Mouse (Mus musculus): ENCODE data around the gene Rpgrip1l. TPM values are rescaled to one million over a fixed set of nuclear protein-coding genes. Genes with fewer than 3 reads are reported as not detected.

Rpgrip1l gene
- total RNA-seq, 2 experiments from 2014 or later, result 26.0 to 28.5 TPM

DNA sequence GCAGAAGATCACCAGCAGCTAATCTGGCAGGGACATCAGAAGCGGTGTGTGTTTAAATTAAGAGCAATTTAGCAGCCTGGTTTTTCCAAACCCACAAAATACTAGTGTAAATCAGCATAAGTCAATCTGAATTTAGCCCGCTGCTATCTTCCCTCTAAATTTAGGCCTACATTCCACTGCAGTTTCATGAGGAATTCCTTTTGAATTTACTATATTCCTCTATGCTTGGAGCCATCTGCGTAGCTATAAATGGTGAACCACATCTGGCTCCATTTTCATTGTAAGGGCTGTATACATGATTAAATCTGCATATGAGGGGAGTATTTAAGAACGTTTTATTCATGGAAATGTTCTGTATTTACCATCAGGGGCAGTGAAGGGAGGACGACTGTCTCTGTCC lies 30.4 kb downstream of the Rpgrip1l start:
- DNase-seq (ENCODE audit: low spot score in 2 of 2), result peak in 1 of 2 experiments; percentile 67
- intact Hi-C loops (cut with DNase I), result no loop called here

- no peak for DNase-seq (ENCODE audit: low spot score in 2 of 2)
- intact Hi-C loops (cut with DNase I), result no loop called here
Observed at GRCm38 (mm10) chr8:91281545-91281944, 31.5 kb downstream of the Rpgrip1l start.

GRCm38 (mm10) chr8:91280467-91281212 lies 32.4 kb downstream of the Rpgrip1l start:
- DNase-seq (ENCODE audit: low spot score in 2 of 2), result peak in 1 of 2 experiments; percentile 54
- intact Hi-C loops (cut with DNase I), result no loop called here

DNA sequence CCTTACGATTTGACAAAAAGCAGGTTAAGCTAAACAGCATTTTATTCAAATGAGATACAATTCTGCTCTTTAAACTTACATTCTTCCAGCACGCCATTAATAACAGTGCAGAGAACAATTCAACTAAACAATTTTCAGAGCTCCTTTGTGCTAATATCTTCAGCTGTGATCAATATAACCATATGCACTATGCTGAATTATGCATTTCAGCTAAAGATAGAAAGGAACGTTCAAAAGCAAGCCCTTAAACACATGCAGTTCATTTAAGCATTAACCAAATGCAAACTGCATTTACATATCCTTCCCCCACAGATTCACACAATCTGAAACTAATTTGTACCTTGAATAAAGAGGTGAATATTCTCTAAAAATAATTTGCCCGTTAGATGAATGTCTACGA lies 35.0 kb downstream of the Rpgrip1l start:
- no peak for DNase-seq (ENCODE audit: low spot score in 2 of 2)
- intact Hi-C loops (cut with DNase I), result no loop called here

DNA sequence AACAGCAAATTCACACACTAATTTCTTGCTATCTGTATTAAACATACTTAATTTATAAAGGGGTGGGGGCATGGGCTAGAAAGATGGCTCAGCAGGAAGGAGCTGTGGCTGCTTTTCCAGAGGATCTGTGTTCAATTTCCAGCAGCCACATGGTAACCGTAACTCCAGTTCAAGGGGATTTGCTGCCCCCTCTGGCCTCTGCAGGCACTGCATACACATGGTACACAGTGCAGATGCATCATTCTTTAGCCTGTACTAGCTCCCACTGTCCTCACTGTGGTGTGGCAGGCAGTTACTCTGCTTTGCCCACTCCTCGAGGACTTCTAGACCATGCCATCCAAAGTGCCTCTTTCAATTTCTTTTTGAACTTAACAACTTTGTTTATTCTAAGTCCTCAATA lies 36.7 kb downstream of the Rpgrip1l start:
- no peak for DNase-seq (ENCODE audit: low spot score in 2 of 2)
- intact Hi-C loops (cut with DNase I), result no loop called here

- peak in 1 of 2 experiments; percentile 60 for DNase-seq (ENCODE audit: low spot score in 2 of 2)
- intact Hi-C loops (cut with DNase I), result loop anchor here (5.0 kb wide), 1 partner anchor 56 kb away; no protein-coding TSS in a partner anchor
Observed at GRCm38 (mm10) chr8:91273493-91273892, 39.6 kb downstream of the Rpgrip1l start.

- intact Hi-C loops (cut with DNase I), result no loop called here
- DNase-seq (ENCODE audit: low spot score in 2 of 2), result no peak
Observed at GRCm38 (mm10) chr8:91269374-91269958, 43.6 kb downstream of the Rpgrip1l start.

DNA sequence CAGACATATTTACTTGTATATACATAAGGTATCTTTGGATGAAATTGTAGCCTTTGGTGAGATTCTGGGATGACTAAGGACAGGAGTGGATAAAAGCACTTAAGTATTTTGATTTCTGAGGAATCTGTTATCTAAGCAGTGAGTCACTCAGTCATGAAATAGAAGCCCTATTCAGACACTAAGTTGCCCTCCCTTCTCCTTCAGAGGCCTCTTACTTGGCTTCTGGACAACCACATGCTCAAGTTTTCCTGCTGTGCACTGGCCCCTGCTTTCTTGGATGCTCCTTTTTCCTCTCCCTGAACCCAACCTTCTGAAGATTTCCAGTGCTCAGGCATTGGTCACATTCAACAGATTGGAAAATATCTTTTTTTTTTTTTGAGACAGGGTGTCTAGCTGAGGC lies 48.5 kb downstream of the Rpgrip1l start:
- intact Hi-C loops (cut with DNase I), result no loop called here
- DNase-seq (ENCODE audit: low spot score in 2 of 2), result no peak

GRCm38 (mm10) chr8:91263939-91264338 lies 49.1 kb downstream of the Rpgrip1l start:
- intact Hi-C loops (cut with DNase I), result no loop called here

DNA sequence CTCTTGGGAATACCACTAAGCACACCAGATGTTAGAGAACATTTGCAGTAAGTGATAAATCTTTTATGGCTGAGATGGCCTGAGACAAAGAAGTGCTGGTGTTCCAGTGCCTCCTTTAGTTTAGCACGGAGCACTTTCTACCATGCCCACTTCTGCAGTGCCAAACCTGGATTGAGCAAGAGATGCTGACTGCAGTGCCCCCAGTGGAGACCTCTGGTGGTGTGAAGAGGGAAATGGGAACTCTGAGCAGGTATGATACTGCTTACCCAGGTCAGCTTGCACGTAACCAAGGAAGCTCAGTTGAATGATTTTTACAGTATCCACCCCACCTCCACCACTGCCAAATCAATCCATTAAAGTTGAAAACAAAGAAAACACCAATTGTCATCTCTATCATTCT lies 51.5 kb downstream of the Rpgrip1l start:
- intact Hi-C loops (cut with DNase I), result no loop called here
- DNase-seq (ENCODE audit: low spot score in 2 of 2), result no peak

More at GRCm38 (mm10) chr8:91263939-91264338, 49.1 kb downstream of the Rpgrip1l start:
- DNase-seq (ENCODE audit: low spot score in 2 of 2), result no peak

DNA sequence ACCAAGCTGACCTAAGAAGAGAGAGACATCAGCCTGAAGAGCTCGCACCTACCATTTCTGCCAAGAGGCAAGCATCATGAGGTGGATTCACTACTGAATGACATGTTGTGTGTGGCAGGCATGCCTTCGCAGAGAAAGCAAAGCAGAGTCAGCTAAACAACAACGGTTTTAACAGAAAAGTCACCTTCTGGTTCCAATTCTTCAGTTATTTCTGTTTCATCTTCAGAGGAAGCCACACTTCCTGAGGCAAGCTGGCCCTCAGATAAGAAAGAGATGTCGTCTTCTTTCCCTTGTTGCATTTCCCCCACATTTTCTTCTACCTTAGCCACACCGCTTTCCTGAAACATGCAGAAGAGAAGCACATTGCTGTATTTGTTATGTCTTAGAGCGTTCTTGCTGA lies 62.1 kb downstream of the Rpgrip1l start:
- DNase-seq (ENCODE audit: low spot score in 2 of 2), result no peak
- intact Hi-C loops (cut with DNase I), result no loop called here

- no peak for DNase-seq (ENCODE audit: low spot score in 2 of 2)
- intact Hi-C loops (cut with DNase I), result no loop called here
Observed at GRCm38 (mm10) chr8:91249758-91250466, 63.1 kb downstream of the Rpgrip1l start.

DNA sequence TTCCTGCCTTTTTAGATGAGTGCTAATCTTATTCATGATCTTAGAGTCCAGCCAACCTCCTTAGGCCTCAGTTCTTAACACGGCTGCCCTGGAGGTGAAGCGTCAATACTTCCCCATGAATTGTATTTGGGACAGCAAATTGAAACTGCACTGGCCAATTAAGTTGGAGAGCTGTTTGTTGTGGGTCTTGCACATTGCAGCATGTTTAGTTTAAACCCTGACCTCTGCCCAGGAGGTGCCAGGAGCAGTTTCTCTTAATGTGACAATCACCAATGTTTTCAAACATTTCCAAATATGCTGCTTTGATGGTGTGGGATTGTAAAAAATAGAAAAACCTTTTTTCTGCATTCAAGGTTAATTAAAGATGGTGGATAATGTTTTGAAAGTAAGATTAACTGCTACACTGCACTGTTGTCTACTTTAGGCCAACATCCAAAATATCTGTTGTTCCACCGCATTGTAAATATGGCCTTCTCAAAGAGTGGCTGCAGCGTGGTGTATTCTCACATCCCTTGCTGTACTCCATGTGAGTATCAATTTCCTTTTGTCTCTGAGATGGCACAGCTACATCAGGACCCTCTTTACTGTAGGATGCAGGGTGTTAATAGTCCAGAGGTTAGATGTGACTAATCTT lies 67.1 kb downstream of the Rpgrip1l start:
- DNase-seq (ENCODE audit: low spot score in 2 of 2), result no peak
- intact Hi-C loops (cut with DNase I), result no loop called here

- DNase-seq (ENCODE audit: low spot score in 2 of 2), result no peak
- intact Hi-C loops (cut with DNase I), result no loop called here
Observed at GRCm38 (mm10) chr8:91242721-91243120, 70.3 kb downstream of the Rpgrip1l start.

- DNase-seq (ENCODE audit: low spot score in 2 of 2), result no peak
- intact Hi-C loops (cut with DNase I), result no loop called here
Observed at GRCm38 (mm10) chr8:91241873-91242519, 71.1 kb downstream of the Rpgrip1l start.

- no peak for DNase-seq (ENCODE audit: low spot score in 2 of 2)
- intact Hi-C loops (cut with DNase I), result no loop called here
Observed at GRCm38 (mm10) chr8:91241371-91241770, 71.7 kb downstream of the Rpgrip1l start.

GRCm38 (mm10) chr8:91237191-91237590 lies 75.9 kb downstream of the Rpgrip1l start:
- DNase-seq (ENCODE audit: low spot score in 2 of 2), result no peak
- intact Hi-C loops (cut with DNase I), result no loop called here

- DNase-seq (ENCODE audit: low spot score in 2 of 2), result no peak
- intact Hi-C loops (cut with DNase I), result no loop called here
Observed at GRCm38 (mm10) chr8:91234097-91234496, 79.0 kb downstream of the Rpgrip1l start.

DNA sequence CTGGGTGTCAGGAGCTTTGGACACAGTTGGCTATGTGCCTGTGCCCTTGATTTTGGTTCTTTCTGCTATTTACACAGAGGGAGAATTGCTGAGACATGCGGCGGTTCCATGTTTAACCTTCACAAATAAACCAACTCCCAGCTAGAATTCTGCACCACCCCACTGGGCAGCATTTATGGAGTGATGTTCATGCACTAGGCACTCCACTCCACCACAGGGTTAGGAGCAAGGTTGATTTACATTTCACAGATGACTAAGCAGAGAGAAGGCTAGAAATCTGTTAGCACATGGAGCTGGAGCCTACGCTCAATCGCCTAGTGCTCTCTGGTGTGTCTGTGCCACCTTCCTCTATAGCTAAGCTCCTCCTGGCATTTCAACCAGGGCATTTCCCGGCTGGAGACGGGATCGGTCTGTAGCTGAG lies 85.6 kb downstream of the Rpgrip1l start:
- DNase-seq (ENCODE audit: low spot score in 2 of 2), result peak in 1 of 2 experiments; percentile 54
- intact Hi-C loops (cut with DNase I), result no loop called here

GRCm38 (mm10) chr8:91224227-91224626 lies 88.8 kb downstream of the Rpgrip1l start:
- intact Hi-C loops (cut with DNase I), result no loop called here
- no peak for DNase-seq (ENCODE audit: low spot score in 2 of 2)

Data from left cerebral cortex, postnatal 25 days (tissue).